Mouse (Mus musculus) small intestine, adult 2 months (tissue): ENCODE results near the gene Kmt5b. TPM values are rescaled to one million over a fixed set of nuclear protein-coding genes. Genes with fewer than 3 reads are reported as not detected.

Experiments used
- H3K27ac ChIP-seq: fragments of 200-500 bp; 2 replicates; pipeline ENCODE4 v1.5.1; 2012; ENCODE audit warnings: low read depth, low read length, control low read depth, inconsistent platforms; ENCODE audit not compliant: insufficient read depth
- H3K27me3 ChIP-seq: fragments of 200-500 bp; 2 replicates; pipeline ENCODE4 v1.6.1; 2012; ENCODE audit warnings: mild to moderate bottlenecking, moderate library complexity, low read length, inconsistent platforms; ENCODE audit not compliant: control insufficient read depth, insufficient read depth
- H3K36me3 ChIP-seq: fragments of 200-500 bp; 2 replicates; pipeline ENCODE4 v1.6.1; 2012; ENCODE audit warnings: mild to moderate bottlenecking, low read length, control low read depth, inconsistent platforms; ENCODE audit not compliant: control insufficient read depth, insufficient read depth
- H3K4me1 ChIP-seq: fragments of 200-500 bp; 2 replicates; pipeline ENCODE4 v1.6.1; 2012; ENCODE audit warnings: low read length, inconsistent platforms, mixed read lengths; ENCODE audit not compliant: control insufficient read depth, insufficient read depth, insufficient read length
- H3K4me3 ChIP-seq: fragments of 200-500 bp; 2 replicates; pipeline ENCODE4 v1.5.1; 2012; ENCODE audit warnings: low read depth, mild to moderate bottlenecking, control low read depth, inconsistent platforms, low read length, moderate library complexity
- CTCF ChIP-seq: fragments of 200-500 bp; IDR thresholded peaks from 2 replicates; pipeline ENCODE4 v1.5.1; 2012; ENCODE audit warnings: low read depth, mild to moderate bottlenecking, control low read depth, inconsistent platforms, low read length, moderate library complexity, mixed read lengths; ENCODE audit not compliant: insufficient replicate concordance, insufficient read length; ENCODE audit errors: extremely low read depth
- POLR2A ChIP-seq: fragments of 200-500 bp; IDR thresholded peaks from 2 replicates; pipeline ENCODE4 v1.6.1; 2012; ENCODE audit warnings: low read depth, mild to moderate bottlenecking, control low read depth, inconsistent platforms, low read length, moderate library complexity
- WGBS: fragments of 180-500 bp; shearing (Covaris S2); methylation state at CpG from one replicate; pipeline ENCODE4 v1.1.7; 2018; 5-methylcytosine and 5-hydroxymethylcytosine counted together
- polyA plus RNA-seq: library from polyadenylated mRNA; depleted of rRNA; stranded (reverse); fragments of >200 nt; gene quantifications from 2 replicates; pipeline ENCODE4 v1.2.3, GENCODE M21; 2012; rRNA removed

Gene Kmt5b
- 7.4 and 16.8 TPM in 2 replicates for polyA plus RNA-seq

DNA sequence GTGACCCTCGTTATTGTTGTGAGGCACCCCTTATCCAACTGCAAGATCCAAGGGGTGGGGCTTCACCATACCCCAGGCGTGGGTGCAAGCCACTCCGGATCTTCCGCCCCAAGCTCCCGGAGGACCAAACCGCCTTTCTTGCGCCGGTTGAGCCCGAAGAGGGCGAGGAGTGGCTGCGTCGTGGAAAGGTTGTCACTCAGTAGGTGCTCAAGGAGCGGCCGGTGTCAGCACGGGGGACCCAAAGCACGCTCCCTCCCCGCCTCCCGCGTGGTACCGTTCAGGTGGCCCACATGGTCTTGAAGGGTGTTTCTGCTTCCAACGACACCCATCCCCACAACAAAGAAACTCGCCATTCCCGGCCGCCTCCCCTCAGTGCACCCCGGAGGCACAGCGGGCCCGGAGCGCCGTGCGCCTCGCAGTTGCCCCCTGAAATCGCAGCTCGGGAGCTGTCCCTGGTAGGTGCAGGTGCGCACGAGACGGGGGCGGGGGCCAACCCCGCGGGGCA, at the start of gene Kmt5b:
Gene Kmt5b, plus strand, starts transcription at position 146 of the 505 bp plus-strand sequence.
- WGBS: under 1% methylated on average over 39 of the region's 39 CpGs

DNA sequence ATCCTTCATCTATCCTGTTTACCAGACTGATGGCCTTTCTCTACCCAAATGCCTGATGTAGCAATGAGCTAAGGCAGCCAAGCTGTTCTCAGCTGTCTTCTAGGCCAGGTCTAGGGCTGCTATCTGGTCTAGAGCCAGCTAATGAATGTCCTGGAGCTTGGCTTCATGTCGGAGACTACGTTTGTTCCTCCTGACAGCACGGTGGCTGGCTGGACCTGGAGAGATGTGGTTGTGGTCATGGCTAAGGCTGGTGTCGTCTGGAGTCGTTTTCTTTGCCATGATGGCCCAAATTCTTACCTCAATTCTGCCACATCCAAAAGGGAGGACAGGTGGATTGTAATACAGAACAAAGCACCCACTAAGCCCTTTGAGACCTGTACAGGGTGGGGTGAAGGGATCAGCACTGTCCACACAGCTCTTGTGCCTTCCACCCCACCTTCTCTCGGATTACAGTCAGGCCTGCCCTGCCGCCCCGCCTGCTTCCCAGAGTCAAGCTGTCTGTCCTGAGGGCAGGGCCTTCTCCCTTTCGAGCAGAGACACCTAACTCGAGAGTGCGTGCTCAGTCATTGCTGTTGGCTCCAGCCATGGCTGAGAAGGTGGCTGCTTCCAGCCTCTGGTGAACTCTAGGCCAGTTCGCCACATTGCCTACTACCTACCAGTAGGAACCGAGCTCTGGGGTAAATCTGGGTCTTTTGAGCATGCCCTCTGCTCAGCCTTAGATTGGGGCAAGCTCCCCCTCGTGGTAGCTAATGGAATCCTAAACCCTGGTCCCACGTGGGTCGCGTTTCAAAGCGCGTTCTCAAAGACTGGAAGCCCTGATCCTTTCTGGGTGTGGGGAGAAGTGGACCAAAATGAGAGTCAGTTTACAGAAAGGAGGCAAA, 48.5 kb upstream of the Kmt5b start:
- Histone ChIP-seq H3K27ac (no peak overlapping the region), H3K4me3 (peak overlapping the region; percentile 54), H3K27me3 (no peaks in the 10 kb centered on the region), H3K4me1 (peaks cover 8% of the 10 kb centered on the region), H3K36me3 (peaks cover 37% of the 10 kb centered on the region)
- TF ChIP-seq POLR2A (no peak), CTCF (peak; percentile 62; the same call in 1 of the 2 replicates)
- 34% methylated on average over 19 of the region's 19 CpGs for WGBS

More for the DNA sequence above, at the start of gene Kmt5b:
- Histone ChIP-seq H3K4me1 (peaks cover 5% of the 10 kb centered on the region; the same call in 1 of the 2 replicates), H3K27me3 (0 out of 2 replicates have a peak, but pooled peaks cover 3% of the 10 kb centered on the region), H3K4me3 (peak within 1 kb of the TSS; percentile 78), H3K36me3 (no peaks in the 10 kb centered on the region), H3K27ac (peak within 1 kb of the TSS; percentile 99)
- TF ChIP-seq POLR2A (no peak; the same call in 1 of the 2 replicates), CTCF (no peak)

DNA sequence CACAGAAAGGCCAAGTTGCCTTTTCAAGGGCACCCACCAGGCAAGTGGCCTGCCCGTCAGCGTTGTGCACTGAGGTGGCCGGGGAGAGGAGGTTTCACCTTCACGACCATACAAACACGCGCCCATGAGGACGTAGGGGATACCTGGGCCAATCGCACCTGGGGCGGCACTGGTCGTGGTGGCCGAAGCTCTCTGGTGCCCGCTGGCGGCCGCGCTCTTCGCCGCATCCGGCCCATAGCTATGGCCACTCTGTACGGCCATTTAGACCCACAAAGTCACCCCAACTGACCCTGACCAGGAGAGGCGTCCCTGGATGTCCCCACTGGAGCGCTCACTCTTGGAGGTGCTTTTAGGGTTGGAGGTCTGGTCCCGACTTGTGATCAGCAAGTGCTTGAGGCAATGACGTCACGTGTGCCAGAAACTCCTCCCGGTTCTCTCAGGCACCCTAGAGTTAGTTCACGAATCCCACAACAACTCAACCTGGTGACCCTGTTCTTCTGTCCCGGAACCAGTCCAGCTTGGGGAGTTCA, 47.8 kb upstream of the Kmt5b start:
- peak; percentile 54 for TF ChIP-seq CTCF
- no peak for TF ChIP-seq POLR2A
- Histone ChIP-seq H3K4me1 (peaks cover 8% of the 10 kb centered on the region), H3K4me3 (peak overlapping the region; percentile 54), H3K27ac (no peak overlapping the region), H3K27me3 (no peaks in the 10 kb centered on the region), H3K36me3 (peaks cover 32% of the 10 kb centered on the region)
- WGBS: under 1% methylated on average over 27 of the region's 27 CpGs

DNA sequence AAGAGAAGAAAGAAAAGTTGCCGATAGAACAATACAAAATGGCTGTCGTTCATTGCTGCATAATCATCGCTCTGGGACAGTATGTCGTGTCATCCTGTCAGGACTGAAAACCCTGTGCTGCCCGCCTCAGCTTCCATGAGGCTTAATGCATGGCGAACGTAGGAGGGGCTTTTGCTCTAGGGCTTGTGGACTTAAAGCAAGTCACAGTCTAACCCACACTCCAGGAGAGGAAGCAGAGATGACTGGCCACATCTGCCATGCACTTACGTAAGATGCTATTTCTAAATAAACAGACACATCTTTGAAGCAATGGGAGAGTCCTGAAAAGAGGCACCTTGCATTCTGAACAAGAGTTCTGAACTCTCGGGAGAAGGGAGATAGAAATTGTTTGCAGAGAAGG, 44.1 kb upstream of the Kmt5b start:
- TF ChIP-seq CTCF: no peak
- no peak for TF ChIP-seq POLR2A
- Histone ChIP-seq H3K4me3 (no peak overlapping the region), H3K4me1 (peaks cover 8% of the 10 kb centered on the region), H3K36me3 (peaks cover 2% of the 10 kb centered on the region; the same call in 1 of the 2 replicates), H3K27ac (no peak overlapping the region), H3K27me3 (no peaks in the 10 kb centered on the region)
- WGBS: 88% methylated on average over 9 of the region's 9 CpGs

DNA sequence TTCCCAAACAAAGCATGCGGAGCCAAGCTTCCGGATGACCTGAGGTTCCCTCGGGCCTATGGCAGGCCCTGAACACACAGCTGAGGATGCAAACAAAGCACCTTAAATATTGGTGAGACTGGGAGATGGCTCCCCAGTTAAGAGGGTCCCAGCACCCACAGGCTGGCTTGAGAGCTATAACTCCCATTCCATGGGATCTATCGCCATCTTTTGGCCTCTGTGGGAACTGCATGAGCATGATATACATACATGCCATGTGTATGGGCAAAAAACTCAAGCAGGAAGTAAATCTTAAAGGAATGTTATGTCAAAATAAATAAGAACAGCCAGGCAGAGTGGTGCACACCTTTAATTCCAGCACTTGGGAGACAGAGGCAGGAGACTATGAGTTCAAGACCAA, 43.3 kb upstream of the Kmt5b start:
- H3K4me1 ChIP-seq: peaks cover 3% of the 10 kb centered on the region
- no peaks in the 10 kb centered on the region for H3K27me3 ChIP-seq
- 80% methylated on average over 4 of the region's 4 CpGs for WGBS
- no peaks in the 10 kb centered on the region for H3K36me3 ChIP-seq
- no peak overlapping the region for H3K27ac ChIP-seq
- H3K4me3 ChIP-seq: no peak overlapping the region
- TF ChIP-seq CTCF: peak; percentile 66; the same call in 1 of the 2 replicates
- no peak for TF ChIP-seq POLR2A

DNA sequence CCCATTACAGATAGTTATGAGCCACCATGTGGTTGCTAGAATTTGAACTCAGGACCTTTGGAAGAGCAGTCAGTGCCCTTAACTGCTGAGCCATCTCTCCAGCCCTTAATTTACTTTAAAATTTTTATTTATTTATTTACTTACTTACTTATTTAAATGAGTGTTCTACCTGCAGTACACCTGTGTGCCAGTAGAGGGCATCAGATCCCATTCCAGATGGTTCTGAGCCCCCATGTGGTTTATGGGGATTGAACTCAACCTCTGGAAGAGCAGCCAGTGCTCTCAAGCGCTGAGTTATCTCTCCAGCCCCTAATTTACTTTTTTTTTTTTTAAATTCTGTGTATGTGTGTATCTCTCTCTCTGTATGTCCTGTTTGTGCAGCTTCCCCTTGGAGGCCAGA, 42.4 kb upstream of the Kmt5b start:
- Histone ChIP-seq H3K36me3 (no peaks in the 10 kb centered on the region), H3K27me3 (no peaks in the 10 kb centered on the region), H3K27ac (no peak overlapping the region), H3K4me3 (no peak overlapping the region), H3K4me1 (no peaks in the 10 kb centered on the region)
- TF ChIP-seq POLR2A (no peak), CTCF (peak; percentile 73; the same call in 1 of the 2 replicates)
- WGBS: 3% methylated on average over 1 of the region's 1 CpGs

DNA sequence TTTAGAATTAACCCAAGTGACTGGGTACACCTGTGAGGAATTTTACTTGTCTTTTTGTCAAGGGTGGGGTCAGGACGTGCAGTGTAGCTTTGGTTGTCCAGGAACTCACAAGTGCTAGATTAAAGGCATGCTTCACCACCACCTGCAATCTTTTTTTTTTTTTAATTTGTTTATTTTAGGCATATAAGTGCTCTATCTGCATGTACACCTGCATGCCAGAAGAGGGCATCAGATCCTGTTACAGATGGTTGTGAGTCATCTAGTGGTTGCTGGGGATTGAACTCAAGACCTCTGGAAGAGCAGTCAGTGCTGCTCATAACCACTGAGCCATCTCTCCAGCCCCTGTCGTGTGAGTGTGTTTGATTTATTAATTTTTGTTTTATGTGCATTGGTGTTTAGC, 38.3 kb upstream of the Kmt5b start:
- TF ChIP-seq POLR2A (no peak), CTCF (no peak)
- no peak overlapping the region for H3K27ac ChIP-seq
- WGBS: 39% methylated on average over 2 of the region's 2 CpGs
- no peaks in the 10 kb centered on the region for H3K27me3 ChIP-seq
- no peak overlapping the region for H3K4me3 ChIP-seq
- H3K36me3 ChIP-seq: no peaks in the 10 kb centered on the region
- no peaks in the 10 kb centered on the region for H3K4me1 ChIP-seq
